Mouse (Mus musculus) neural tube, embryonic 14.5 days (tissue): ENCODE measurements around the gene Itgb4. TPM values are rescaled to one million over a fixed set of nuclear protein-coding genes. Genes with fewer than 3 reads are reported as not detected.
A peak's percentile ranks its signal among the peaks of the same experiment; 100 is the strongest.
"Not testable (repeated sequence)": the region's sequence is repeated elsewhere in the genome, so short reads cannot be mapped to it uniquely, and the experiment has no call there.

Experiments used
- ATAC-seq: fragments of 200-750 bp; cut with Nextera tagmentation; 2 replicates; pipeline ENCODE4 v1.8.0; 2017; ENCODE audit warnings: low read depth, mild to moderate bottlenecking, moderate TSS enrichment, moderate library complexity
- H3K27ac ChIP-seq: fragments of 300-500 bp; sonication (generic); 2 replicates; pipeline ENCODE4 v1.5.1; 2014; ENCODE audit warnings: low read depth, mild to moderate bottlenecking, control low read depth, low read length, moderate library complexity, mixed read lengths
- H3K27me3 ChIP-seq: fragments of 300-500 bp; sonication (generic); 2 replicates; pipeline ENCODE4 v1.6.1; 2014; ENCODE audit warnings: low read length; ENCODE audit not compliant: control insufficient read depth, insufficient read depth
- H3K36me3 ChIP-seq: fragments of 300-500 bp; sonication (generic); 2 replicates; pipeline ENCODE4 v1.6.1; 2014; ENCODE audit warnings: low read length, mixed read lengths; ENCODE audit not compliant: control insufficient read depth, insufficient read depth
- H3K4me1 ChIP-seq: fragments of 300-500 bp; sonication (generic); 2 replicates; pipeline ENCODE4 v1.6.1; 2014; ENCODE audit warnings: low read length; ENCODE audit not compliant: control insufficient read depth, insufficient read depth
- H3K4me2 ChIP-seq: fragments of 300-500 bp; sonication (generic); 2 replicates; pipeline ENCODE4 v1.6.1; 2014; ENCODE audit warnings: mild to moderate bottlenecking, low read depth, low read length, control low read depth
- H3K4me3 ChIP-seq: fragments of 300-500 bp; sonication (generic); 2 replicates; pipeline ENCODE4 v1.5.1; 2014; ENCODE audit warnings: low read depth, low read length, control low read depth, mixed read lengths
- H3K9ac ChIP-seq: fragments of 300-500 bp; sonication (generic); replicated peaks from 2 replicates; pipeline ENCODE4 v1.6.1; 2014; ENCODE audit warnings: low read depth, mild to moderate bottlenecking, control low read depth, low read length, mixed read lengths
- H3K9me3 ChIP-seq: fragments of 300-500 bp; sonication (generic); 2 replicates; pipeline ENCODE4 v1.6.1; 2016; ENCODE audit warnings: low read length; ENCODE audit not compliant: control insufficient read depth
- WGBS: fragments of 180-500 bp; shearing (Covaris S2); extraction: QIAGEN DNeasy Blood & Tissue Kit; methylation state at CpG from one replicate; pipeline ENCODE4 v1.1.7; 2014; 5-methylcytosine and 5-hydroxymethylcytosine counted together
- polyA plus RNA-seq: library from polyadenylated mRNA; unstranded; fragments of >200 nt; fragmentation: Nextera tagmentation; extraction: Ambion mirVana; gene quantifications from 2 replicates; pipeline ENCODE4 v1.2.1, GENCODE M21; 2014

Gene Itgb4
- polyA plus RNA-seq, 1 experiment from 2014 or later, result 1.6 TPM

DNA sequence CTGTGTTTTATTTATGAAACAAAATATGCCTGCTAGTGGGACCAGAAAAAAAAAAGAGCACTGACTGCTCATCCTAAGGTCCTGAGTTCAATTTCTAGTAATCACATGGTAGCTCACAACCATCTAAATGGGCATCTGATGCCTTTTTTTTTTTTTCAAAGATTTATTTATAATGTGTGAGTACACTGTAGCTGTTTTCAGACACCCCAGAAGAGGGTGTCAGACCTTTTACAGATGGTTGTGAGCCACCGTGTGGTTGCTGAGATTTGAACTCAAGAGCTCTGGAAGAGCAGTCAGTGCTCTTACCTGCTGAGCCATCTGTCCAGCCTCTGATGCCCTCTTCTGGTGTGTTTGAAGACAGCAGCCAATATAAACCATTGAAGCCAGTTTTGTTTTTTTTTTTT, 46.0 kb downstream of the Itgb4 start:
- no peak overlapping the region for H3K4me2 ChIP-seq
- peaks cover 14% of the 10 kb centered on the region for H3K4me1 ChIP-seq
- H3K4me3 ChIP-seq, result no peak overlapping the region
- 46% methylated on average over 1 of the region's 1 CpGs for WGBS
- peaks cover 16% of the 10 kb centered on the region; the same call in 1 of the 2 replicates for H3K36me3 ChIP-seq
- no peaks in the 10 kb centered on the region for H3K27me3 ChIP-seq
- H3K9ac ChIP-seq, result no peak overlapping the region
- H3K9me3 ChIP-seq, result no peaks in the 10 kb centered on the region
- no peak for ATAC-seq
- H3K27ac ChIP-seq, result no peak overlapping the region

DNA sequence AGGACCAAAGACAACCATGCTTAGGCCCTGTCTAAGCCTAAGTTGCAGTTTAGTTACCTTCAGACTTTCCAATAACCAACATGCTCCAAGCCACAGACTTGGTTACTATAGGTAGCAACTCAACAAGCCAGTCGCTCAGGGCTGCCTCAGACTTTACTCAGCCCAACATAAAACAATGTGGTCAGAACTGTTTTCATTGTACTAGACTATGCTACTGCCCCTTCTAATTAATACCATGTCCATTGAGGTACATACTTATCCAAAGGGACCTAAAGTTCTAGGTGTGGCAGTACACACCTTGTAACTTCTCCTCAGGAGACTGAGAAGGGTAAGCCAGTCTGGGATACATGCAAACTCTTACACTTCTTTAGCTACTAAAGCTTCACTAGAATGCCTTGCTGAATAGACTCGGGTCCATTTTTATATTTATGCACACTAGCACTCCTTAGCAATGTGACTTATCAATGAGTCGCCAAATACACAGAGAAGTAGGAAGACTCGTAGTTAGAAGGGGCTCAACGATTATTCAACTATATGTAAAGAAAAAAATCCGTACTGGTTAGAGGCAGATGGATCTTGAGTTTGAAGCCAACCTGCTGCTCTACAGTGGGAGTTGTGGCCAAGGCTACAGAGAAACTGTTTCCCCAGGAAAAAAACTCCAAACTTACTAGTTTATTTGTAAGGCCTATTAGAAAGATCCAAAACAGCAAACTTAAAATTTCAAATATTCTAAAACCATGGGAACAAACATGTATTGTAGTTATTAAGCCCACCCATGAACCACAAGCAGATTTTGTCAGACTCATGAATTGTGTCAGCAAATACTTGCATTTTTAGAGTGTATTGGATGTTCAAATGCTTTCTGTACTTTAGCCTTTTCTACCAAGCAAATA, 47.1 kb downstream of the Itgb4 start:
- H3K4me2 ChIP-seq, result peak overlapping the region; percentile 84
- peaks cover 16% of the 10 kb centered on the region; the same call in 1 of the 2 replicates for H3K36me3 ChIP-seq
- no peaks in the 10 kb centered on the region for H3K27me3 ChIP-seq
- ATAC-seq, result no peak
- H3K27ac ChIP-seq, result no peak overlapping the region
- peaks cover 14% of the 10 kb centered on the region for H3K4me1 ChIP-seq
- 83% methylated on average over 6 of the region's 6 CpGs for WGBS
- H3K9ac ChIP-seq, result 0 out of 2 replicates have a peak overlapping the region, but pooled peaks have one; percentile 11
- H3K9me3 ChIP-seq, result no peaks in the 10 kb centered on the region
- H3K4me3 ChIP-seq, result peak overlapping the region; percentile 40

DNA sequence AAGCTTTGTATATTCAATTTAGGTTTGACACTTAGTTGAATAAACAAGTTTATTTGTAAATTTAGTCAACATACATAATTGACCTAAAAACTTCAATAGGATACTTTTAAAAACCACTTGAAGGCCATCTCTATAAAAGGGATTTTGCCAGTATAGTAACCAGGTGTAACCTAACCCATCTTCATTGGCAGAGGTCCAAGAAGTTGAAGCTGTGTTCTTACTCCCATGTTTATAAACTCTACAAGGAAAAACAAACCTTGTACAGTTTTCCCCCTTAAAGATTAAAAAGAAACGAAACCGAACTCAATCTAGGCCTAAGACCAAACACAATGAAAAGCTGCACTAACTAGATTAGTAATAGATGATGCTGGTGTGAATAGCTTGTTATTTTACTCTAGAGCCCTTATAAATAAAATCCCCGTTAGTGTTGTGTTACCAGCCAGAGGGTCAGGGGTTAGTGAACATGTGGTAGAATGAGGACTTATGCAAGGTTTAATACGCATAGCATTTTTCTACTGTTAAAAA, 47.8 kb downstream of the Itgb4 start:
- Histone ChIP-seq H3K4me2 (peak overlapping the region; percentile 84), H3K27ac (no peak overlapping the region), H3K9me3 (no peaks in the 10 kb centered on the region), H3K9ac (peak overlapping the region; percentile 50; the same call in 1 of the 2 replicates), H3K27me3 (no peaks in the 10 kb centered on the region), H3K36me3 (peaks cover 16% of the 10 kb centered on the region; the same call in 1 of the 2 replicates), H3K4me3 (peak overlapping the region; percentile 40), H3K4me1 (peaks cover 14% of the 10 kb centered on the region)
- ATAC-seq, result no peak
- WGBS, result 63% methylated on average over 4 of the region's 4 CpGs

DNA sequence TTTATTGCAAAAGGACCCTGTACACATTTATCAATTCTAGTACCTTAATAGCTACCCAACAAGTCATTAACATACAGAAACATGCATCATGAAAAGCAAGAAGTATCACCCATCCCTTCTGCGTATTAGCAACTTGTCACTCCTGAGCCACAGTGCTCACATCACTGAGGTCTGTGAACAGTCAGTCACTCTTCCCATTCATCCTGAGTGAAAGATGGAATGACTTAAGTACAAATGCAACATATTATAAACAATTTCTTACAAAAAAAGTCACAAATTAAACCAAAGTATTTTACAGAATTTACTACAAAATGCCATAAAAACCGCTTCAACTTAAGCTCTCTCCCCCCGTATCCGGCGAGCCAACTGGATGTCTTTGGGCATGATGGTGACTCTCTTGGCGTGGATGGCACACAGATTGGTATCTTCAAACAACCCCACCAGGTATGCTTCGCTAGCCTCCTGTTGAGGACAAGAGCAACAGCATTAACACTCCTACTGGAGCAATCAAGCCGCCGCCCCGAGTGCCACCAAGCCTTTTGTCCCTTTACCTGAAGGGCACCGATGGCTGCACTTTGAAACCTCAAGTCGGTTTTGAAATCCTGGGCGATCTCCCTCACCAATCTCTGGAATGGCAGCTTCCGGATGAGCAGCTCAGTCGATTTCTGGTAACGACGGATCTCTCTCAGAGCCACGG, 48.7 kb downstream of the Itgb4 start:
- H3K36me3 ChIP-seq, result peaks cover 16% of the 10 kb centered on the region; the same call in 1 of the 2 replicates
- peaks cover 14% of the 10 kb centered on the region for H3K4me1 ChIP-seq
- H3K4me3 ChIP-seq, result peak overlapping the region; percentile 99
- H3K27ac ChIP-seq, result peak overlapping the region; percentile 100
- not testable (repeated sequence) for H3K9me3 ChIP-seq, H3K27me3 ChIP-seq, ATAC-seq
- peak overlapping the region; percentile 84 for H3K4me2 ChIP-seq
- WGBS, result 6% methylated on average over 18 of the region's 18 CpGs
- peak overlapping the region; percentile 100 for H3K9ac ChIP-seq

DNA sequence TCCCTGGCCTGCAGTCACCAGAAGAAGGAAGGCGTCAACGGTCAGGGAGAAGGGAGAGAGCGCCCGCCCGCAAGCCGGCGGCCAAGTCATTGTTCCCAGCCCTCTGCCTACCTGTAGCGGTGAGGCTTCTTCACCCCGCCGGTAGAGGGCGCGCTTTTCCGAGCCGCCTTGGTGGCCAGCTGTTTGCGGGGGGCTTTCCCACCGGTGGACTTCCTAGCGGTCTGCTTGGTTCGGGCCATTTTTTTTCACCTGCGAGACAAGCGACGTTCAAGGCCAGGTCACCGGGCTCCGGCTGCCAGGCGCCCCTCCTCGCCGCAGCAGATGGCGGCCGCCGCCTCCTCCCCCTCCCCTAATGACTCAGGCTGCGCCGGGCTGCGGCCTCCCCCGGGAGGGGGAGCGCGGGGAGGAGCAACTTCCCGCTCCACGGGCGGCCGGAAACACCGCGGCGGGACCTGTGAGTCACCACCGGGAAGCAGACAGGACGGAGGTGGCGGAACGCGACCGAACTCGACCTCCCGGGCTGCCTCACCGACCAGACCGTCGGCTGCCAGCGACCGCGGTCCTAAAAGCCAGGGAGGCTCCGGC, 49.4 kb downstream of the Itgb4 start:
- Histone ChIP-seq H3K4me1 (peaks cover 14% of the 10 kb centered on the region), H3K4me3 (peak overlapping the region; percentile 99), H3K9me3 (no peaks in the 10 kb centered on the region), H3K9ac (peak overlapping the region; percentile 100), H3K36me3 (peaks cover 16% of the 10 kb centered on the region; the same call in 1 of the 2 replicates), H3K4me2 (peak overlapping the region; percentile 41), H3K27ac (peak overlapping the region; percentile 100), H3K27me3 (no peaks in the 10 kb centered on the region)
- ATAC-seq, result peak; percentile 62
- WGBS, result under 1% methylated on average over 47 of the region's 57 CpGs

DNA sequence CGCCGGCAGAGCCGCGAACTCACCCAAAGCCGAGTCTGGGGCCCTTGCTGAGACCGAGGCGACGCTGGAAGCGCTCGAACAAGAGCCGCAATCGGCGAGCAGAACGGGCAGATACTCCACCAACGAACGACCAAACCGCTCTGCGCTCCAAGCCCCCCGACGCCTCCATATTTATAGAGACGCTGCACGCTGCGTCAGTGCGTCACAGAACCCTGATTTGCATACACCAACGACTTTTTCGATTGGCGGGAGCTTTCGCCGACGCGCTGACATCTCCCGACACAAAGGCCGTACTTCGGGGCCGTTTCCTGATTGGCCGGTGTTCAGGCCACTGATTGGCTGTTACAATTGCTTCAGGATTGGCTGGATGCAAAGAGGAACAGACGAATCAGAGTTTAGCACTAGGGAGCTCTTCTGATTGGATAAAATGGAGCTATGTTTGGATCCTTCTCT, 49.9 kb downstream of the Itgb4 start:
- no peaks in the 10 kb centered on the region for H3K9me3 ChIP-seq
- no peak overlapping the region for H3K4me2 ChIP-seq
- H3K4me3 ChIP-seq, result peak overlapping the region; percentile 99
- no peaks in the 10 kb centered on the region for H3K27me3 ChIP-seq
- peak overlapping the region; percentile 100 for H3K27ac ChIP-seq
- H3K36me3 ChIP-seq, result peaks cover 16% of the 10 kb centered on the region; the same call in 1 of the 2 replicates
- WGBS, result under 1% methylated on average over 37 of the region's 37 CpGs
- peak; percentile 95 for ATAC-seq
- H3K9ac ChIP-seq, result peak overlapping the region; percentile 100
- peaks cover 14% of the 10 kb centered on the region for H3K4me1 ChIP-seq

DNA sequence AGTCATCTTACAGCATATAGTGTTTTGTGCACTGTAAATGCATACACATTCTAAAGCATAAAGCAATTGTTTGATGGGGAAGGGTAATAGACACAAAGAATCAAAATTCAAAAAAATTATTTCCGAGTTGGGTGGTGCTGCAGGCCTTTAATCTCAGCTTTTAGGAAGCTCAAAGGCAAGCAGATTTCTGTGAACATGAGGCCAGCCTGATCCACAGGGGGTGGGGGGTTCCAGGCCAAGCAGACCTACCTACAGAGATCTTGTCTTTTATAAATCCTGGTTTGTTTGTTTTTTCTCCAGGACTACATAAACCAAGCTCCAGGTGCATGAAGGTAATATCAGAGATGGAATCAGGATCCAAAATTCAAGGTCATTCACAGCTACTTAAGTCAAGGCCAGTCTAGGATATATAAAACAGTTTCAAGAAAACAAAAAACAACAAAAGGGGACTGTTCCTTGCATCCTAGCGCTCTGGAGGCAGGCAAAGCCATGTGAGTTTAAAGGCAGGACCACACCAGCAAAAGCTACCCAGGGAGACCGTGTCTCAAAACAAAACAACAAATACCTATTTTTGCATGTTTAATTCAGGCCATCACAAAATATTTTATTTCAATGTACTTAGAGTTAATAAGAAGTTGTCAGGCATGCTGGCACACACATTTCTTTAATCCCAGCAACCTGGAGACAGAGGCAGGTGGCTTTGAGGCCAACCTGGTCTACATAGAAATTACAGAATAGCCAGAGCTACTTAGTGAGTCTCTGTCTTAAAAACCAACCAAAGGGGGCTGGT, 50.7 kb downstream of the Itgb4 start:
- WGBS, result 92% methylated on average over 3 of the region's 3 CpGs
- peaks cover 14% of the 10 kb centered on the region for H3K4me1 ChIP-seq
- H3K4me2 ChIP-seq, result no peak overlapping the region
- H3K36me3 ChIP-seq, result peaks cover 16% of the 10 kb centered on the region; the same call in 1 of the 2 replicates
- H3K9ac ChIP-seq, result no peak overlapping the region
- H3K27me3 ChIP-seq, result no peaks in the 10 kb centered on the region
- H3K9me3 ChIP-seq, result no peaks in the 10 kb centered on the region
- H3K27ac ChIP-seq, result peak overlapping the region; percentile 64
- H3K4me3 ChIP-seq, result no peak overlapping the region
- no peak for ATAC-seq

DNA sequence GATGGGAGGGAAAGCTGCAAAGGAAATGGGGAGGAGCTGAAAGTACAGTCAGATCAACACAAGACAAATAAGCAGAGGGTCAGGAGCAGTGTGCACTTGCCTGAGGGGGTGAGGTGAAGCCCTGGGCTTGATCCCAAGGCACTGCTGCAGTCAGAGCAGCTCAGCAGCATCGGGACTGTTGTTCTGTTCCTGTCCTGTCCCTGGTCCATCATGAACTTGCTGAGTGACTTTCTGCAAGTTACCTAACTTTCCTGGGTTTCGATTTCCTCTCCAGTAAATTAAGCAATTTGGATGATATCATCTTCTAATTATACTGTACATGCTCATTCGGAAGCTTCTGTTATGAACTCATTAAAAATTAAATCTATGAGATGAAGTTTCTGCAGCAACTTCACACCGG, 53.2 kb downstream of the Itgb4 start, which contains the start of gene H3f3b:
H3f3b (minus strand) TSS at position 207 of the 400 bp plus-strand sequence.
- Histone ChIP-seq H3K27me3 (no peaks in the 10 kb centered on the region), H3K27ac (no peak within 1 kb of the TSS), H3K36me3 (no peaks in the 10 kb centered on the region), H3K9ac (no peak within 1 kb of the TSS), H3K4me3 (no peak within 1 kb of the TSS), H3K4me2 (no peak within 1 kb of the TSS), H3K9me3 (no peaks in the 10 kb centered on the region), H3K4me1 (peaks cover 8% of the 10 kb centered on the region)
- no peak for ATAC-seq
- WGBS, result 86% methylated on average over 4 of the region's 4 CpGs
